In genomic region chr13:35581616-35582015, GRCm38 (mm10) we compare ENCODE assay signal across 9 mouse cellular contexts.
DNase-seq lines count a peak whose midpoint lies in the region; ATAC-seq lines count a peak whose summit lies in the region.
"Had no signal": no experiment of that assay in that cellular context is flagged by ENCODE, and none has a peak within 500 bp of the region (broad histone marks: within the 10 kb centered on the region; RNA-seq: fewer than 3 reads in every experiment).

No protein-coding gene starts in this region.

- H3K27ac ChIP-seq in midbrain, embryonic 10.5 days (replicated peaks): no peak overlapping the region
- H3K27ac ChIP-seq in midbrain, embryonic 16.5 days (ENCODE audit: low read length): no peak overlapping the region
- H3K27ac ChIP-seq in hindbrain, embryonic 12.5 days: no peak overlapping the region
- H3K27ac ChIP-seq: embryonic facial prominence, embryonic 13.5 days had no signal

- no peaks in the 10 kb centered on the region for H3K9me3 ChIP-seq in midbrain, embryonic 10.5 days (replicated peaks)
- no peaks in the 10 kb centered on the region for H3K9me3 ChIP-seq in midbrain, embryonic 16.5 days (replicated peaks; ENCODE audit: control insufficient read depth, low read length, poor library complexity, severe bottlenecking)
- H3K9me3 ChIP-seq in hindbrain, embryonic 12.5 days (replicated peaks): no peaks in the 10 kb centered on the region
- H3K9me3 ChIP-seq: embryonic facial prominence, embryonic 13.5 days had no signal

- H3K4me2 ChIP-seq in midbrain, embryonic 16.5 days (ENCODE audit: low read length): no peak overlapping the region
- H3K4me2 ChIP-seq in hindbrain, embryonic 12.5 days (replicated peaks): no peak overlapping the region
- H3K4me2 ChIP-seq: embryonic facial prominence, embryonic 13.5 days had no signal

- WGBS in midbrain, embryonic 10.5 days: 18% methylated on average over 3 of the region's 3 CpGs
- WGBS in midbrain, embryonic 16.5 days: 17% methylated on average over 3 of the region's 3 CpGs
- WGBS in hindbrain, embryonic 12.5 days: 22% methylated on average over 3 of the region's 3 CpGs

- peaks cover 5% of the 10 kb centered on the region for H3K4me1 ChIP-seq in midbrain, embryonic 10.5 days
- H3K4me1 ChIP-seq in midbrain, embryonic 16.5 days (ENCODE audit: control insufficient read depth, insufficient read depth, low read length): no peaks in the 10 kb centered on the region
- no peaks in the 10 kb centered on the region for H3K4me1 ChIP-seq in hindbrain, embryonic 12.5 days

- no peaks in the 10 kb centered on the region for H3K36me3 ChIP-seq in midbrain, embryonic 10.5 days
- H3K36me3 ChIP-seq in midbrain, embryonic 16.5 days (ENCODE audit: control insufficient read depth, insufficient read depth, low read length): no peaks in the 10 kb centered on the region
- no peaks in the 10 kb centered on the region for H3K36me3 ChIP-seq in hindbrain, embryonic 12.5 days
- H3K36me3 ChIP-seq: embryonic facial prominence, embryonic 13.5 days had no signal

- no peak overlapping the region for H3K4me3 ChIP-seq in midbrain, embryonic 10.5 days
- no peak overlapping the region for H3K4me3 ChIP-seq in midbrain, embryonic 16.5 days (ENCODE audit: low read depth, low read length)
- no peak overlapping the region for H3K4me3 ChIP-seq in hindbrain, embryonic 12.5 days
- H3K4me3 ChIP-seq: embryonic facial prominence, embryonic 13.5 days had no signal

- ATAC-seq in midbrain, embryonic 16.5 days: no peak
- peak; percentile 50; the same call in 1 of the 2 replicates for ATAC-seq in hindbrain, embryonic 12.5 days (ENCODE audit: low FRiP score)

- no peaks in the 10 kb centered on the region for H3K27me3 ChIP-seq in midbrain, embryonic 10.5 days (ENCODE audit: low read depth, poor library complexity, severe bottlenecking)
- H3K27me3 ChIP-seq in midbrain, embryonic 16.5 days (ENCODE audit: control insufficient read depth, insufficient read depth, low read depth, low read length): no peaks in the 10 kb centered on the region
- no peaks in the 10 kb centered on the region for H3K27me3 ChIP-seq in hindbrain, embryonic 12.5 days
- H3K27me3 ChIP-seq: embryonic facial prominence, embryonic 13.5 days had no signal

- no peak overlapping the region for H3K9ac ChIP-seq in midbrain, embryonic 16.5 days (ENCODE audit: low read depth, low read length)
- no peak overlapping the region for H3K9ac ChIP-seq in hindbrain, embryonic 12.5 days
- H3K9ac ChIP-seq: embryonic facial prominence, embryonic 13.5 days had no signal

- peak; percentile 13 for DNase-seq in gastrocnemius, postnatal 25 days
- DNase-seq in gastrocnemius, adult 18-20 months (ENCODE audit: low spot score): no peak
- peak; percentile 50 for DNase-seq in midbrain, embryonic 10.5 days (ENCODE audit: low spot score)
- DNase-seq in retina, postnatal 1 day: peak; percentile 68
- no peak for DNase-seq in frontal cortex, postnatal 36 days (ENCODE audit: low spot score in 2 of 2)
- no peak for DNase-seq in layer of hippocampus, postnatal 25 days (ENCODE audit: extremely low spot score in 1 of 2, low spot score in 1 of 2)

Comparison
In these comparisons a context has a peak if more than half of its experiments do, and no peak if none do; other contexts are left out.
1. DNase-seq: peak in gastrocnemius, postnatal 25 days (single experiment), midbrain, embryonic 10.5 days (single experiment) and retina, postnatal 1 day (single experiment); none in gastrocnemius, adult 18-20 months (single experiment), frontal cortex, postnatal 36 days (0 of 2) and layer of hippocampus, postnatal 25 days (0 of 2).